Mouse (Mus musculus) hematopoietic stem cell, adult 5-6 weeks (primary cell): Measurements from ENCODE around the gene Lrrc61. TPM values are rescaled to one million over a fixed set of nuclear protein-coding genes. Genes with fewer than 3 reads are reported as not detected.

Experiments
- ATAC-seq, 2 experiments: fragments of 125-278 bp in 1 of 2; replicated peaks in 1 of 2; 2 replicates each; pipeline ENCODE4 v1.8.0; 2016 to 2017; ENCODE audit warnings: inconsistent platforms in 2 of 2, mild to moderate bottlenecking in 2 of 2, moderate number of reproducible peaks in 2 of 2, low read depth in 1 of 2, moderate TSS enrichment in 1 of 2; ENCODE audit not compliant: low FRiP score in 2 of 2, poor library complexity in 2 of 2, severe bottlenecking in 2 of 2, insufficient read depth in 1 of 2, low TSS enrichment in 1 of 2
- total RNA-seq: library from RNA; stranded (forward); fragments of 172-1452, 232-1000 nt; gene quantifications from 2 replicates; pipeline ENCODE4 v1.2.3, GENCODE M21; 2017

Gene Lrrc61
- total RNA-seq, 1 experiment from 2014 or later, result 4.7 TPM

- ATAC-seq, result no peak
These were observed 18.7 kb downstream of the Lrrc61 start for GRCm38 (mm10) chr6:48573280-48573679.

GRCm38 (mm10) chr6:48573981-48574380 lies 19.4 kb downstream of the Lrrc61 start:
- ATAC-seq, result no peak

GRCm38 (mm10) chr6:48578736-48579135 lies 24.1 kb downstream of the Lrrc61 start:
- no peak for ATAC-seq

- peak; percentile 67 to 86 for ATAC-seq
These were observed 24.6 kb downstream of the Lrrc61 start for GRCm38 (mm10) chr6:48579215-48579648.

GRCm38 (mm10) chr6:48581257-48581656 lies 26.7 kb downstream of the Lrrc61 start:
- no peak for ATAC-seq

- peak; percentile 44 to 46; a peak in 2 of 4 replicates for ATAC-seq
These were observed 27.4 kb downstream of the Lrrc61 start for GRCm38 (mm10) chr6:48582037-48582436.

- peak; percentile 63 to 65 for ATAC-seq
These were observed 34.7 kb downstream of the Lrrc61 start, which contains the start of gene Gm45021 for GRCm38 (mm10) chr6:48589194-48589750. TSS of gene Gm45021 (plus strand) at chr6:48589610.

GRCm38 (mm10) chr6:48591221-48591845 lies 36.7 kb downstream of the Lrrc61 start:
- no peak for ATAC-seq

GRCm38 (mm10) chr6:48591871-48592270 lies 37.3 kb downstream of the Lrrc61 start:
- ATAC-seq, result no peak

GRCm38 (mm10) chr6:48593158-48594042 lies 38.8 kb downstream of the Lrrc61 start, which contains the start of the genes Repin1 and Gm44965:
TSS of gene Repin1 (plus strand) at chr6:48593883.
TSS of gene Gm44965 (plus strand) at chr6:48593941.
- peak; percentile 71 to 76 for ATAC-seq

- peak in 1 of 2 experiments; percentile 3; a peak in 1 of 4 replicates for ATAC-seq
These were observed 39.6 kb downstream of the Lrrc61 start for GRCm38 (mm10) chr6:48594043-48594738.

GRCm38 (mm10) chr6:48595278-48595677 lies 40.7 kb downstream of the Lrrc61 start:
- ATAC-seq, result no peak

GRCm38 (mm10) chr6:48596545-48597232 lies 42.1 kb downstream of the Lrrc61 start:
- no peak for ATAC-seq

- ATAC-seq, result no peak
These were observed 42.6 kb downstream of the Lrrc61 start for GRCm38 (mm10) chr6:48597233-48597625.

GRCm38 (mm10) chr6:48600594-48600993 lies 46.0 kb downstream of the Lrrc61 start:
- ATAC-seq, result no peak

- peak; percentile 97 to 100 for ATAC-seq
These were observed 46.9 kb downstream of the Lrrc61 start, which contains the start of gene Zfp775 for GRCm38 (mm10) chr6:48601271-48602079. TSS of gene Zfp775 (plus strand) at chr6:48602063.
